Mouse (Mus musculus): Measurements from ENCODE around the gene Rhbg. TPM values are rescaled to one million over a fixed set of nuclear protein-coding genes. Genes with fewer than 3 reads are reported as not detected.

Rhbg gene
- polyA plus RNA-seq, 1 experiment from 2014 or later: 0.10 TPM

- ATAC-seq (replicated peaks; ENCODE audit: insufficient number of reproducible peaks, low FRiP score, low TSS enrichment): no peak
- peaks cover 3% of the 10 kb centered on the region; the same call in 1 of the 2 replicates for H3K4me1 ChIP-seq (ENCODE audit: control insufficient read depth, insufficient read depth, low read length)
- H3K27me3 ChIP-seq (ENCODE audit: control insufficient read depth, insufficient read depth, low read length): peaks cover 95% of the 10 kb centered on the region
- no peak overlapping the region for H3K4me2 ChIP-seq
- no peak overlapping the region for H3K9ac ChIP-seq (ENCODE audit: low read depth, low read length)
- no peaks in the 10 kb centered on the region for H3K36me3 ChIP-seq (ENCODE audit: control insufficient read depth, insufficient read depth, low read length)
- no peak overlapping the region for H3K27ac ChIP-seq (ENCODE audit: low read depth, low read length)
- no peak overlapping the region for H3K4me3 ChIP-seq (ENCODE audit: low read depth, low read length)
- WGBS (ENCODE audit: insufficient replicate concordance): 7% methylated on average over 2 of the region's 2 CpGs
- no peaks in the 10 kb centered on the region for H3K9me3 ChIP-seq (replicated peaks; ENCODE audit: control insufficient read depth, low read length)
These were observed 41.5 kb downstream of the Rhbg start for GRCm38 (mm10) chr3:88213019-88213418.

DNA sequence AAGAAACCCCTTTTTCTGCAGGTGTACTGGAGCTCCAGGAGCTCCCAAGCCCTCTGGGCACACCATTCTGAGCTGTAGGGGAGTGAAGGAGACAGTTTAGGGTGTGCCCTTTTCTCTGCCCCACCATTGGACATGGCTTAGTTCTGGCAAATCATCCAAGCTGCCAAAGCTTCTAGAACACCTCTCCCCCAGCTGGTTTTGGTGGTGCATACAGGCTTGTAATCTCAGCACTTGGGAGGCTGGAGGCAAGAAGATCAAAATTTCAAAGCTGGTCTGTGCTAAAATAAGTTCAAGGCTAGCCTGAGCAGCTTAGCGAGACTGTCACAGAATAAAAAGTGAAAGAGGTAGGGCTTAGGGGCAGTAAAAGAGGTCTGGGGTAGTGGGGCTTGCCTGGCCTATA lies 42.2 kb downstream of the Rhbg start:
- Histone ChIP-seq H3K4me3 (ENCODE audit: low read depth, low read length) (no peak overlapping the region), H3K36me3 (ENCODE audit: control insufficient read depth, insufficient read depth, low read length) (no peaks in the 10 kb centered on the region), H3K4me2 (no peak overlapping the region), H3K27me3 (ENCODE audit: control insufficient read depth, insufficient read depth, low read length) (peaks cover 97% of the 10 kb centered on the region), H3K27ac (ENCODE audit: low read depth, low read length) (no peak overlapping the region), H3K9ac (ENCODE audit: low read depth, low read length) (no peak overlapping the region), H3K4me1 (ENCODE audit: control insufficient read depth, insufficient read depth, low read length) (peaks cover 3% of the 10 kb centered on the region; the same call in 1 of the 2 replicates), H3K9me3 (replicated peaks; ENCODE audit: control insufficient read depth, low read length) (no peaks in the 10 kb centered on the region)
- ATAC-seq (replicated peaks; ENCODE audit: insufficient number of reproducible peaks, low FRiP score, low TSS enrichment): no peak
- 17% methylated on average over 1 of the region's 1 CpGs for WGBS (ENCODE audit: insufficient replicate concordance)

DNA sequence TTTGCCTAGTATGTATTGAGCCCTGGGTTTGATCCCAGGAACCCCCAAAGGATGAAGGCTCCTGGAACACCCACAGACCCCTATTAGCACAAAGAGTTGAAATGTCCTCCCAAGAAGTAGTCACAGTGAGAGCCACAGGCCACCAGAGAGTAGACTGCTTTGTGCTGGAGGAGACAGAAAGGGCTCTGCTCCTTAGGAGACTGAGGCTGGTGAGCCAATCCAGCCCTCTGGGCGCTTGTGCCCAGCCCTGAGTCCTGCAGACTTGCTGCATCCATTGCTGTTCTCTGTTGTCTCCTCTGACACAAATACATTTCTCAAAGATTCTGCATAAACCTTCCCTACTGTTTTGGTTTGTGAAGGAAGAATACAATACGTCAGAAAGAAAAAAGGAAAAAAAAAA lies 43.6 kb downstream of the Rhbg start:
- ATAC-seq (replicated peaks; ENCODE audit: insufficient number of reproducible peaks, low FRiP score, low TSS enrichment): no peak
- WGBS (ENCODE audit: insufficient replicate concordance): 14% methylated on average over 2 of the region's 2 CpGs
- Histone ChIP-seq H3K27ac (ENCODE audit: low read depth, low read length) (no peak overlapping the region), H3K36me3 (ENCODE audit: control insufficient read depth, insufficient read depth, low read length) (no peaks in the 10 kb centered on the region), H3K4me2 (no peak overlapping the region), H3K9me3 (replicated peaks; ENCODE audit: control insufficient read depth, low read length) (no peaks in the 10 kb centered on the region), H3K4me3 (ENCODE audit: low read depth, low read length) (no peak overlapping the region), H3K9ac (ENCODE audit: low read depth, low read length) (no peak overlapping the region), H3K4me1 (ENCODE audit: control insufficient read depth, insufficient read depth, low read length) (peaks cover 3% of the 10 kb centered on the region; the same call in 1 of the 2 replicates), H3K27me3 (ENCODE audit: control insufficient read depth, insufficient read depth, low read length) (peaks cover 97% of the 10 kb centered on the region)

GRCm38 (mm10) chr3:88210121-88210520 lies 44.4 kb downstream of the Rhbg start:
- Histone ChIP-seq H3K4me3 (ENCODE audit: low read depth, low read length) (no peak overlapping the region), H3K4me2 (no peak overlapping the region), H3K27ac (ENCODE audit: low read depth, low read length) (no peak overlapping the region), H3K36me3 (ENCODE audit: control insufficient read depth, insufficient read depth, low read length) (no peaks in the 10 kb centered on the region), H3K9me3 (replicated peaks; ENCODE audit: control insufficient read depth, low read length) (no peaks in the 10 kb centered on the region), H3K9ac (ENCODE audit: low read depth, low read length) (no peak overlapping the region), H3K4me1 (ENCODE audit: control insufficient read depth, insufficient read depth, low read length) (peaks cover 2% of the 10 kb centered on the region; the same call in 1 of the 2 replicates), H3K27me3 (ENCODE audit: control insufficient read depth, insufficient read depth, low read length) (peaks cover 97% of the 10 kb centered on the region)
- no peak for ATAC-seq (replicated peaks; ENCODE audit: insufficient number of reproducible peaks, low FRiP score, low TSS enrichment)
- 28% methylated on average over 2 of the region's 2 CpGs for WGBS (ENCODE audit: insufficient replicate concordance)

GRCm38 (mm10) chr3:88209306-88209705 lies 45.2 kb downstream of the Rhbg start:
- Histone ChIP-seq H3K36me3 (ENCODE audit: control insufficient read depth, insufficient read depth, low read length) (no peaks in the 10 kb centered on the region), H3K4me1 (ENCODE audit: control insufficient read depth, insufficient read depth, low read length) (no peaks in the 10 kb centered on the region; the same call in 1 of the 2 replicates), H3K9ac (ENCODE audit: low read depth, low read length) (no peak overlapping the region), H3K27ac (ENCODE audit: low read depth, low read length) (no peak overlapping the region), H3K4me2 (no peak overlapping the region), H3K9me3 (replicated peaks; ENCODE audit: control insufficient read depth, low read length) (no peaks in the 10 kb centered on the region), H3K4me3 (ENCODE audit: low read depth, low read length) (no peak overlapping the region), H3K27me3 (ENCODE audit: control insufficient read depth, insufficient read depth, low read length) (peaks cover 96% of the 10 kb centered on the region)
- no peak for ATAC-seq (replicated peaks; ENCODE audit: insufficient number of reproducible peaks, low FRiP score, low TSS enrichment)
- 1% methylated on average over 6 of the region's 6 CpGs for WGBS (ENCODE audit: insufficient replicate concordance)

GRCm38 (mm10) chr3:88208226-88208720 lies 46.2 kb downstream of the Rhbg start:
- H3K4me2 ChIP-seq: no peak overlapping the region
- 13% methylated on average over 3 of the region's 3 CpGs for WGBS (ENCODE audit: insufficient replicate concordance)
- H3K4me3 ChIP-seq (ENCODE audit: low read depth, low read length): no peak overlapping the region
- no peak overlapping the region for H3K9ac ChIP-seq (ENCODE audit: low read depth, low read length)
- no peaks in the 10 kb centered on the region for H3K36me3 ChIP-seq (ENCODE audit: control insufficient read depth, insufficient read depth, low read length)
- no peaks in the 10 kb centered on the region for H3K9me3 ChIP-seq (replicated peaks; ENCODE audit: control insufficient read depth, low read length)
- H3K4me1 ChIP-seq (ENCODE audit: control insufficient read depth, insufficient read depth, low read length): no peaks in the 10 kb centered on the region
- no peak overlapping the region for H3K27ac ChIP-seq (ENCODE audit: low read depth, low read length)
- peaks cover 96% of the 10 kb centered on the region for H3K27me3 ChIP-seq (ENCODE audit: control insufficient read depth, insufficient read depth, low read length)
- no peak for ATAC-seq (replicated peaks; ENCODE audit: insufficient number of reproducible peaks, low FRiP score, low TSS enrichment)

GRCm38 (mm10) chr3:88207451-88208100 lies 46.9 kb downstream of the Rhbg start:
- H3K9me3 ChIP-seq (replicated peaks; ENCODE audit: control insufficient read depth, low read length): no peaks in the 10 kb centered on the region
- no peak for ATAC-seq (replicated peaks; ENCODE audit: insufficient number of reproducible peaks, low FRiP score, low TSS enrichment)
- H3K27me3 ChIP-seq (ENCODE audit: control insufficient read depth, insufficient read depth, low read length): peaks cover 97% of the 10 kb centered on the region
- no peak overlapping the region for H3K27ac ChIP-seq (ENCODE audit: low read depth, low read length)
- H3K4me1 ChIP-seq (ENCODE audit: control insufficient read depth, insufficient read depth, low read length): no peaks in the 10 kb centered on the region
- no peak overlapping the region for H3K4me2 ChIP-seq
- 4% methylated on average over 15 of the region's 15 CpGs for WGBS (ENCODE audit: insufficient replicate concordance)
- H3K9ac ChIP-seq (ENCODE audit: low read depth, low read length): no peak overlapping the region
- H3K4me3 ChIP-seq (ENCODE audit: low read depth, low read length): no peak overlapping the region
- H3K36me3 ChIP-seq (ENCODE audit: control insufficient read depth, insufficient read depth, low read length): no peaks in the 10 kb centered on the region

- Histone ChIP-seq H3K27ac (ENCODE audit: low read depth, low read length) (no peak overlapping the region), H3K9me3 (replicated peaks; ENCODE audit: control insufficient read depth, low read length) (no peaks in the 10 kb centered on the region), H3K4me1 (ENCODE audit: control insufficient read depth, insufficient read depth, low read length) (no peaks in the 10 kb centered on the region), H3K36me3 (ENCODE audit: control insufficient read depth, insufficient read depth, low read length) (no peaks in the 10 kb centered on the region), H3K4me3 (ENCODE audit: low read depth, low read length) (no peak overlapping the region), H3K9ac (ENCODE audit: low read depth, low read length) (no peak overlapping the region), H3K27me3 (ENCODE audit: control insufficient read depth, insufficient read depth, low read length) (peaks cover 97% of the 10 kb centered on the region), H3K4me2 (no peak overlapping the region)
- no peak for ATAC-seq (replicated peaks; ENCODE audit: insufficient number of reproducible peaks, low FRiP score, low TSS enrichment)
- 2% methylated on average over 14 of the region's 14 CpGs for WGBS (ENCODE audit: insufficient replicate concordance)
These were observed 47.6 kb downstream of the Rhbg start for GRCm38 (mm10) chr3:88206901-88207371.

DNA sequence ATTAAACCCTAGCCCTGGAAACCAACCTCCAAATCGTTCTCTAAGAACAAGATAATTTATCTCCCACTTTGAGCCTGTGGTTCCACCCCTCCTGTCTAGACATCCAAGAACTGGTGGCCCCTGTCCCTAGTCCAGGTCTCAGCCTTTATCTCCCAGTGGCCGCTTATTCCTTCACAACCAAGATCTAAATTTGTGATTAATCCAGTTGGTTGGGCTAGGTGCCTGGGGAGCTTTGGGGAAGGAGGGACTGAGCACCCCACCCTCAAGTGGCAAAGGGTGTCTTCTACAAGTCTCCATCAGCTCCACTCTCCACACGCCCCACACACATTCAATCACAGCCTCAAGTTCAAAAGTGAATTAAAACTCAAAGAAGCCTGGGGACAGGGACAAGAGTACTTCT lies 48.0 kb downstream of the Rhbg start:
- no peak for ATAC-seq (replicated peaks; ENCODE audit: insufficient number of reproducible peaks, low FRiP score, low TSS enrichment)
- Histone ChIP-seq H3K4me2 (no peak overlapping the region), H3K27me3 (ENCODE audit: control insufficient read depth, insufficient read depth, low read length) (peaks cover 97% of the 10 kb centered on the region), H3K36me3 (ENCODE audit: control insufficient read depth, insufficient read depth, low read length) (no peaks in the 10 kb centered on the region), H3K9ac (ENCODE audit: low read depth, low read length) (no peak overlapping the region), H3K9me3 (replicated peaks; ENCODE audit: control insufficient read depth, low read length) (no peaks in the 10 kb centered on the region), H3K4me1 (ENCODE audit: control insufficient read depth, insufficient read depth, low read length) (no peaks in the 10 kb centered on the region), H3K4me3 (ENCODE audit: low read depth, low read length) (no peak overlapping the region), H3K27ac (ENCODE audit: low read depth, low read length) (no peak overlapping the region)
- WGBS (ENCODE audit: insufficient replicate concordance): 6% methylated on average over 3 of the region's 3 CpGs
